Mouse (Mus musculus): ENCODE results near the gene 1110059E24Rik. TPM values are rescaled to one million over a fixed set of nuclear protein-coding genes. Genes with fewer than 3 reads are reported as not detected.

1110059E24Rik gene
- total RNA-seq, 1 experiment from 2014 or later: 35.0 TPM

DNA sequence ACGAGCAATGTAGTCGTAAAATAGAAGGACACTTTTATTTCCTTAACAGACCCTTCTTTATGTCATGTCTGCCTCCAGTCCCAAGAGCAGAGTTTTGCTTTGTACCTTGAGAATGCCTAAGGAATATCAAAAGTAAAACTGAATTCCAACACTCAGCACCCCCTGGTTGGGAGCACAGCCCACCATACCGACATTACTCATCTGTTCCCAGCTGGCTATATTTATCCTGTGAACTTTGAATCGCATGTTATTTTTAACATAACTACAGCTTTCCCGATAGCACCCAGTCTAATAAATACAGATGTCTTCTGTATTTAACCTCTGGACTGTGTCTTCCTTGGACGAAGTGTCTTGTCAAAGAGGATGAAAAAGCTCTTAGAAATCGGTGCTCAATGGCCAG lies 80.8 kb downstream of the 1110059E24Rik start:
- no peak for DNase-seq

DNA sequence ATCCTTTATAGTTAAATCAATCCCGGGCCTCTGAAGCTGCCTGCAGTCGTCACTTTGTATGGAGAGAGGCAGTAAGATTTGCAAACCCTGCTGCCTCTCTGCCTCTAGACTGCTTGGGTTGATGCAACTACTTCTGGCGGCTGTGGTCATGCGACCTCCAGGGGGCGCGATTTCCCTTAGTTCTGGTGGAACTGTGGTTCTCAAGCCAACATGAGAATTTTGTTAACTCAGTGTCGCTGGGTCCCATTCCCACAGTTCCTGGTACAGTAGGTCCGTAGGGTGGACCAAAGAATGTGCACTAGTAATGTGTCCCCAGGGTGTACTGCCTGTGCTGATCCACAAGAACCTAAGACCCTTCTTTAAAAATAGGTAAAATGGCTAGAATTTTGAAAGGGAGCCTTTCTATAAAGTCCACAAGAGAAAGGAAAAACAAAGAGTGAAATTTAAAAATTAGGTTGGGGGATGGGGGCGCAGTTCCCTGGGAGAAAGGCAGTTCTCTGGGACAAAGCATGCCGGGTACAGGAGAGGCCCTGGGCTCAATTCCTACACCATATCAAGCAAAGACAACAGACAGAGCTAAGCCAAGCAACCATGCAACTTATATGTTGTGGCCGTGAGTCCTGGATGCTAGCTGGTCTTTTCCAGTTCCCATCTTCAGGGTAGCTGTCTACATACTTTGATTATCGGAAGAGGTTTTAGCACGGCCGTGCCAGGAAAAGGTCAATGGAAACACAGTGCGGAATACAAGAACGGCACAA lies 81.4 kb downstream of the 1110059E24Rik start:
- peak; percentile 92 for DNase-seq

DNA sequence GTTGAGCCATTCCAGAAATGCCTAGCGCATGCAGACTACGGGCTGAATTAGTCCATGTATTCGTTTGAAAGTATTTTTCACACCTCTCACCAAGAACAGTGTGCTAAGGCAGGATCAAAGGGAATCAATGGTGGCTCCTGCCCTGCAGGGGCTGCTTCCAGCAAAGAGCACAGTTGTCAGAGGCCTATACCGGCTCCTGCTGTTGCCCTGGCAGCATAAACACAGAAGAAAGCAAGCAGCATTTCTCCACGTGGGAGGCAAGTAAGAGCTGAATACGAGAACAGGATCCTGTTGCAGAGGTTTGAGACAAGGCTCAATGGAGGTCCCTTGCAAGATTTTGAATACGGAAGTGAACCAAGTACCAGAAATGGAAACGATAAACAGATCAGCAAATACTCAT lies 82.0 kb downstream of the 1110059E24Rik start:
- DNase-seq: no peak

DNA sequence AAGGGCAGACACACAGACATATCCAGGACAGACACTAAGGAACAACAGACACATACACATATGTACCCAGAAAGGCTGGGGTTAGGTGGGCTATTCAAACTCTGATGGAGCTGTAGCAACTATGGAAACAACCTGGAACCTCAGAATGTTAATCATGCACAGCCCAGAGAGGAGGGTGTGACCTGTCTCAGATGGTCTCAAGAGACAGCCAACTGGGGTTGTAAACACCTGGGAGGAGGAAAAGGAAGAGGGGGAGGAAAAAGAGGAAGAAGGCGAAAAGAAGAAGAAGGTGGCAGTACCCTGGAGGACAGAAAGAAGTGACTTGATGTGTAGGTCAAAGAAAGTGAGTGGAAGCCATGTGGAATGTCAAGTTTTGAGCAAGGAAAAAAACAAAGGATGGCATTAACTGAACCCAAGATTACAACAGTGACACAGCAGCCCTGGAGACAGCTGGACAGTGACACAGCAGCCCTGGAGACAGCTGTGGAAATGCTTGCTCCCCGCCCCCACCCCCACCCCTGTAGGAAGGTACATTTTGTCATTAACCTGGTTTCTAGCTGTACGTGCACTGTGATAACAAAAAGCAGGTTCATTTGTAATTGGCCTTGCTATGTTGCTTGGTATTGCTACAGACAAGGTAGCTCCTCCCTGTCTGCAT lies 84.1 kb downstream of the 1110059E24Rik start:
- DNase-seq: no peak

DNA sequence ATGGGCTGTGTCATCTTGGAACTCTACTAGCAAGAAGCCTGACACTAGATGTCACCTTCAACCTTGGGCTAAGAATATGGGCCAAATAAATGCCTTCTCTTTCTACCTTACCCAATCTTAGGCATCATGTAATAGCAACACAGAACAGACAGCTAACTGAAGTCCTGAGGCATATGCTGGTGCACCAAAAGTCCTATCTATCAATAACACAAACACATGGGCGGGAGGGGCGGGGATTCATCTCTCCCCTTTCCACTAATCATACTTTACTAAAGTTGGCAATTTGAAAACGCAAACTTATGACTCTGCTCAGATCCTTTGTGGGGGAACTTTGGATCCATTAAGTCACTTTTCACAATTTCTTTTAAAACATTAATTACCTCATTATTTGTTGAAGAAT lies 84.8 kb downstream of the 1110059E24Rik start:
- no peak for DNase-seq

DNA sequence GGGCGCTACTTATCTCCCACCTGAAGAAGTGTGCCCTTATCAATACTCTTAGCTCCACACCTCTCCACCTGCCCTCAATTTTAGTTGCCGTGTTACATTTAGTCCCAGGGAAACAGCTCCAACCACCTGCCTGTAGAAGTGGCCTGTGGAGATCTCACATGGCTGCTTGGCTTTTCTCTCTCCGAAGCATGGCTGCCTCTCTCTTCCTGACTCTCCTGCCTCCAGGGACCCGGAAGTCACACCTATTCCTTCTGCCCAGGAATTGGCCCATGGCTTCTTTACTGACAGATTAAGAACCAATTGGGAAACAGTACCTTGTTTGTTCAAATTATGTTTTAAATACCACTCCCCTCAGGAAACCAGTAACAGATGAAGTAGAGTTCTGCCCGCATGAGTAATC lies 86.3 kb downstream of the 1110059E24Rik start:
- DNase-seq: no peak

DNA sequence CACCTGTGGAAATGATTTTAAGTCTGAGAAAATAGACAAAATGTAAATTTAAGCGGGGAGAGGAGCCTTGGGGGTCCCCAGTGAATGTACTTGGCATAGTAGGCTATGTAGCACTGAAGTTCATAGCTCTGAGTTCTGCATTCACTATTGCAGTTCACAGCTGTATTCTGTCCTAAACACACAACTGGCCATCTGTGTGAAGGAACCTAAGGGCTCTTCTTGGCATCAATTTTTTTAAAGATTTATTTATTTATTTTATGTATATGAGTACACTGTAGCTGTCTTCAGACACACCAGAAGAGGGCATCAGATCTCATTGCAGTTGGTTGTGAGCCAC lies 88.3 kb downstream of the 1110059E24Rik start:
- DNase-seq: no peak

DNA sequence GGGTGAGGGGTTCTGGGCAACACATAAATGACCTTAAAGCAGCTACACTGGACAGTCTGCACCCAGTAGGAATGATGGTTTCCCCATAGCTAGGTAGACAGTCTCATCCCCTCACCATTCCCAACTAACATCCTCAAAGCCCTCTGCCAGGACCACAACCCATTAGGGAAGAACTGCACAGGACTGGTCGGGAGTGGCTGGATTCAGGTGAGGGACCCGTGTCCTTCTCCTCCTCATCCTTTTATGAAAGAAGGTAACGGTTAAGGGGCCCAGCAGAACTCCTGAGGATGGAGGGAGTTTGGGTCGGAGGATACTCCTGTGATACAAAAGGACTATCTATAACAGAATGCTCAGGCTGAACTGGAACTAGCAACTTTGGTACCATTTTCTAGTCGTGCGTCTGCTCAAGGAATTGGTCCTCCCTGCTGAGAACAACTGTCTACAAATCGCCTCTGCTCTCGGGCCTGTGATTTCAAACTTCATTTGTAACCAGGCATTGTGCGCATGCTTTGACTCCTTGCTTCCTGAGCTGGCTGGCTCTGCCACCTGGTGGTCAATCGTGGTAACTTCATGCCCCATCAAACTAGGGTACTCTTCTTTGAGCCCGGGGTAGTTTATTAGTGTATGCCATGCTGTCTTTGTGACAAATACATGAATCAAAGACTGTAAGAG lies 88.9 kb downstream of the 1110059E24Rik start:
- peak; percentile 74 for DNase-seq

DNA sequence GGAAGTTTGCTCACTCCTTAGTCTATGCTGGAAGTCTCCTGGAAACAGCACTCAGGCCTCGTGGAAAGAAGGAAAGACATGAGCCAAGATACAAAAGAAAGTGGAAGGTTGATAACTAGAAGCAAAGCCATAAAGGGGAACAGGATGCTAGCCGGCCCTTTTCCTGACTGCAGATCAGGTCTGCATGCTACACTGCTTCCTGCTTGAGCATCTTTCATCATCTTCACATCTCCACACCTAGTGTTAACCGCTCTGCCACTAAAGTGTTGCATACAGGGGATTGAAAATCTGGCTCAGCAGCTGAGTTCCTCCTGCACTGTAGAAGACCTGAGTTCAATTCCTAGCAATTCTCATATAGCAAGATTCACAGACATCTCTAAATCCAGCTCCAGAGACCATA lies 89.8 kb downstream of the 1110059E24Rik start:
- DNase-seq: no peak

DNA sequence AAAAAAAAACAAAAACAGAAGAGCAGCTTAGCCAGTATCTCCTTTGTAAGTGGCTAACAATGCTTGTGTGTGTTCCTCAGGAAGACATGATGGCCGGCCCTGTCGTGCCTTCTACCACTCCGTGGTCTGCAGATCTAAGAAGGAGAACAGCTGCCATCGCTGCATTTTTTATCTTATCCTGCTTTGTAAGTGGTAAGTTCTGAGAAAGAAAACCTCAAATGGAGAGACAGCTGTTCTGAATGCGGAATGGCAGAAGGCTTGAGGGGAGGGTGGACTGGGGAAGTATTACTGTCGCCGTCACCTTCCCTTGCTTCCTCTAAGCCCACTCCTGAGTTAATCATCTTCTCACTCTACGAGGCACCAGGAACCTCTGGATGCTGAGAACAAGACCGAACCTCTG lies 100.0 kb downstream of the 1110059E24Rik start:
- DNase-seq: no peak

DNA sequence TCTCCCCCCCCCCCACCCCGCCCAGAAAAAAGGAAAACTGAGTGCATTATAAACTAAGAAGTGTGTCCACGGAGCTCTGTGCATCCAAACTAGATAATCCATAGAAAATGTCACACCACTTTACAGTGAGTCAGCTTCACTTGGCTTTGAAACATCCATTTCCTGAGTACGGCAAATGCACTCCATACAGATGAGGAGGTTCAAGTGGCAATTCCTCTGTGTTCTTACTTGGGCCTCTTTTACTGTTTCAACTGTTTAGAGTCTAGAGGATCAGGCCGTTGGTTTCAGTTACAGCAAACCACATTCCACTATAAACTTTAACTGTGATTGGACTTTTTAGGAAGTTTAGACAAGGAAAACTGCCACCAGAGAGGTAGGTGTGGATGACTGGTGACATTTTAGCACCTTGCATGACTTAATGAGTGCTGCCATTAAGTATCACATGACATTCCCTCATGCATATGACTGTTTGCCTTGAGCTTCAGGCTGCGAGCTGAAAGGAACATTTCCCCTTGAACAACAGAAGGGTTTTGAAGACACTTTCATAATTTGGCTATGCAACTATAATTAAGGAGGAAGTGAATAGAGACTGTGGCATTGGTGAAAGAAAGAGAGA lies 100.7 kb downstream of the 1110059E24Rik start:
- no peak for DNase-seq

DNA sequence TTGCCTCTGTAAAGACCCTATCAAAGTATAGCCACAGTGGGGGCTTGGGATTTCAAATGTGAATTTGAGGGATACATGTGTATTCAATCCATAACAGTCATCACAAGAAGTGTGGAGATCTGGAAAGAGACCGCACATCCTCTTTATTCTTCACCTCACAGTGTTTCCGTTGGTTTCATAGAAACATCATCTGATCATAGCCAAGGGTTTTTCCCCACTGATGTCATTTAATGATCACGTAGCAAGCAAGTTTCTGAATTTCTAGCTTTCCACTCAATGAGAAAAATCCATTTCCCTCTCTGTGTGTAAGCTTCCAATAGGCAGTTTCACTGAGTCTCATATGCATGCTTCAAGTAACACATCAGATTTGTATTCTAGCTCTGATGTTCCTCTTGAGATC lies 103.1 kb downstream of the 1110059E24Rik start:
- no peak for DNase-seq

DNA sequence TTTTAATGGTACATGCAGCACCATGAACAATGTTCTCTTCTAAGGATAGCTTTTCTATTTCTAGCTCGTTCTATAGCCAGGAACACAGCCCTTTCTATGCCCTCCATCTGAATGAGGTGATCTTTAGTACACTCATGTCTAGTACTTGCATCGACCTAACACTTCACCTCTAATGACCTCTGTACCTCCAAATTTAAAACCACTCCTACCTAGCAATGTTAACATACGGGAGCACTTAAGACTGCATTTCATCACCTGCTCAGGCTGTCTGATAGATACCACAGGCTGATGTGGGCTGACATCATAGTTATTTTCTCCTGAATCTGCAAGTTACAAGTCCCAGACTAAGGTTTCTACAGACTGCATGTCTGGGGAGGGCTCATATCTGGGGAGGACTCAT lies 103.8 kb downstream of the 1110059E24Rik start:
- DNase-seq: no peak

DNA sequence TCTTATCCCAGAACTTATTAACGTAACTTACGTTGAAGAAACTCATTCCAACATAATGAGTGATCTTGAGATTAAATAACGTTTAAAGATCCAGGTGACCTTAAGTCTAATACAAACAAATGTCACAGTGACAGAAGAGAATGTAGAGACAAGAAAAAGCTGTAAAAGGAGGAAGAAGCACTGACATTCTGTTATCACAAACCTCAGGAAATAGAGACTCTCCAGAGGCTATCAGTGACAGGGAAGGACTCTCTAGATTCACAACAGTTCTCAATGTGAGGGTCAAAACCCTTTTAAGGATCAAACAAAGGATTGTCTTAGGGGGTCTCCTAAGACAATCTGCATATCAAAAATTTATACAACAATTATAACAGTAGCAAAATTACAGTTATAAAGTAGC lies 115.7 kb downstream of the 1110059E24Rik start:
- DNase-seq: no peak

Other genes with a start within 250 kb of the 1110059E24Rik start
- 14.6 and 22.7 TPM in 2 replicates for gene Gda, start 179.5 kb downstream of the 1110059E24Rik start, total RNA-seq (2021)
- 50.8 and 52.4 TPM in 2 replicates for gene Abhd17b, start 209 bp upstream of the 1110059E24Rik start, total RNA-seq (2021)
- 23.8 and 25.8 TPM in 2 replicates for gene Cemip2, start 125.4 kb upstream of the 1110059E24Rik start, total RNA-seq (2021)